Mouse (Mus musculus) ES-Bruce4 (cell line): ENCODE data around the gene Adarb2.

Source experiments
- CTCF ChIP-seq: IDR thresholded peaks from one replicate; pipeline ENCODE4 v1.8.1; 2011; ENCODE audit warnings: low read depth, low read length
- EP300 ChIP-seq: IDR thresholded peaks from 2 replicates; pipeline ENCODE4 v1.6.1; 2011; ENCODE audit warnings: low read depth, low read length; ENCODE audit not compliant: insufficient read depth

GRCm38 (mm10) chr13:8770616-8771015 lies 568.0 kb downstream of the Adarb2 start:
- TF ChIP-seq EP300 (no peak), CTCF (no peak)
